Mouse (Mus musculus): ENCODE measurements around the gene Ifit2.
"Not testable (repeated sequence)": the region's sequence is repeated elsewhere in the genome, so short reads cannot be mapped to it uniquely, and the experiment has no call there.

Ifit2 gene

DNA sequence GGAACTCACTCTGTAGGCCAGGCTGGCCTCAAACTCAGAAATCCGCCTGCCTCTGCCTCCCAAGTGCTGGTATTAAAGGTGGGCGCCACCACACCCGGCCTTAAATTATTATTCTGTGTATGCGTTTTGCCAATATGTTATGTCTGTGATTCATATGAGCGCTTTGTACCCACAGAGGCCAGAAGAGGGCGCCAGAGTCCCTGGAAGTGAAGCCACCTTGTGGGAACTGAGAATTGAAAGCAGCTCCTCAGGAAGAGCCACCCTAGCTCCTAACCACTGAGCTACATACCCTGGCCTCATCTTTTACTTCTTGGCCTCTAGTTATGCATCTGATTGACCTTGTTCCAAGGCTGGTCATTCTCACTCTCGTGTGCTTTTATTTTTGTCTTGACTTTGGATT, 2.5 kb upstream of the Ifit2 start:
- DNase-seq (ENCODE audit: low spot score) = peak; percentile 36

DNA sequence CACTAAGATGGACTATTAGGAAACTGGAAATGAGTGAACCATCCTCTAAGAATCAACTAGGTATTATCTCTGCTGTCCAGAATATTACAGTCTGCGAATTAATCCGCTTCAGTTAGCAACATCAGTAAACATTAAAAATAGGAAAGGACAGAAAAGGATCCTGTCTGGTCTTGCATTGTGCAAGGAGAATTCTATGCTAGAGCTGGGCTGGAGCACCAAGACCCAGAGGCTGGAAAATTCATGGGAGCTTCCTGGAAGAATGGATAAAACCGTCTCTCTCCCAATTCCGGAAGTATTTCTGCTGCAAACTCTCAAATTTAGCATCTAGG, 325 bp upstream of the Ifit2 start:
- DNase-seq (ENCODE audit: low spot score) = no peak

DNA sequence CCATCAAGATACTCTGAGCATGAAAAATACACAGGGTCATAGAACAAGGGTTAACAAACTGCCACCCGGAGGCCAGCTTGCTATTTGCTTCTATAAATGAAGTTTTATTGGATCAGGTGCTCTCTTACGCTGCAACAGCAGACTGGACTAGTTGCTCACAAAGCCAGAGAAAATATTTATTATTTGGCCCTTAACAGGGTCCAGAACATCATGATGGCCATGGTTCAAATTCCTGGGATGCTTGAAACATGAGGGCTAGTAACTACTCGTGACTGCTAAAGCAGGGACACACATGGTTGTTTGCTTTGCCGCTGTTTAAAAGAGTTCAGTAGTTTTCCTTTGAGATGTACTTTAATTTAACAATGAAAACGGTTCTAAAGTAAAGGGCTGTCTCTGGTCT, 1.5 kb downstream of the Ifit2 start:
- no peak for DNase-seq (ENCODE audit: low spot score)

DNA sequence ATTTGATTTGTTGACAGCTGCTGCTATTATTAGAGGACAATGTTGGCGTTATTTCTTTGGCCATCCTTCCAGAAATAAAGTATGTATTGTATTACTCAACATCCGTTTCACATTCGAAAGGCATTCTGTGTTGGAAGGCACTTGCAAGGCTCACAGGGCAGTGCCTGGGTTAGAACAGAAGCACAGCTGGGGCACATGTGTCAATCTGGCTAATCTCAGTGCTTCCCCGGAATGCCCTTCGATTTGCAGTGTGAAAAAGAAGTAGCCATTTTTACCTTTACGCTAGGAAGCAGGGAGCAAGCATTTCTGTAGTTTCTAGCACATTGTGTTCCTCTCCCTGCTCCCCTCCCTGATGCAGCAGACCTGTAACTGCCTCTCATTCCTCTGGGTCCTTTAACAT, 2.5 kb downstream of the Ifit2 start:
- DNase-seq (ENCODE audit: low spot score) = no peak

DNA sequence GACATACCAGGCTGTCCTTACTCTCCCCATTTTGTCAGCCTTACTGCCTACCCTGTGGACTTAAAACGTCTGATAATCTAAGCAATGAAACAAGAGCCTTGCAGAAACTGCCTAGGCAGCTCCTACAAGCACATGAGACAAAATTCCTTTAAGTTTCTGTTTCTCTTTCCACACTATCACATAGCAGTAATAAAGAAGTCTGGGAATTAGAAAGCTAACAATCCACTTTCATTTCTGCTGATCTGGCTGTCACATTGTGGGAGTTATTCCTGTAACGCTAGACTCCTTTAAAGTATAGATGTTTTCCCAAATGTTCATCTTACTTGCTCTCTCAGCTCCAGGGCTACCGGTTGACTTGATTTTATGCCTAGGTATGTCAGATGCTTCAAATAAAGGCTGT, 3.0 kb downstream of the Ifit2 start:
- DNase-seq (ENCODE audit: low spot score) = no peak

DNA sequence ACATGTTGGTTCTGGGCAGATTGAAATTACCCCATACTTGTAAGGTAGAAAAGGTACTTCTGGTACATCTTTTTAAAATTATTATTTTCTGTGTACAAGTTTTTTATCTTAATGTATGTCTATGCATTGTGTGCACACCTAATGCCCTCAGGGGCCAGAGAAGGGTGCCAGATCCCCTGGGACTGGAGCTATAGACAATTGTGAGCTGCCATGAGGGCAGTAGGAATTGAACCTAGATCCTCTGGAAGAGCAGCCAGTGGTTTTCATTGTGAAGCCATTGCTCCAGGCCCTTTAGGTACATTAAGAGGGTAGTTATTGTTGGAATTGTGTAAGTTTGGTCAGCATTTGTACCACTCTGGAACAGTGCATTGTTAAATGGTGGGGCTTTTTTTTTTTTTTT, 3.6 kb downstream of the Ifit2 start:
- no peak for DNase-seq (ENCODE audit: low spot score)

DNA sequence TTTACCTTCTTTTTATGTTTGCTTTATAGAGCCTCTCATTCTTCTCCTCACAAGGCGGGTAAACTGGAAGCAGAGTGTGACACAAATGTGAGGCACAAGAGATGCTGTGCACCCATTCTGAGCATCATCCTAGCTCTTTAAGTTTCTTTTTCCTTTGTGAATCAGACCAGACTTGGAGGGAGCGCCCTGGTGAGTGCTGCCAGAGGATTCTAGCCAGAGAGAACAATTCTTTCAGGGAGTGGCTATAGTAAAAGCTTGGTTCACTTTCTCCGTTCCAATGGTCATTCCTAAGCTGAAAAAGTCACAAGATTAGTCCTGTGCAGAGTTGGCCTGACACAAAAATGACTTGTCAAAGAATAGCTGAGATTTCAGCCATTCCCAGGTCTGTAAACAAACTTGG, 6.1 kb downstream of the Ifit2 start:
- no peak for DNase-seq (ENCODE audit: low spot score)

DNA sequence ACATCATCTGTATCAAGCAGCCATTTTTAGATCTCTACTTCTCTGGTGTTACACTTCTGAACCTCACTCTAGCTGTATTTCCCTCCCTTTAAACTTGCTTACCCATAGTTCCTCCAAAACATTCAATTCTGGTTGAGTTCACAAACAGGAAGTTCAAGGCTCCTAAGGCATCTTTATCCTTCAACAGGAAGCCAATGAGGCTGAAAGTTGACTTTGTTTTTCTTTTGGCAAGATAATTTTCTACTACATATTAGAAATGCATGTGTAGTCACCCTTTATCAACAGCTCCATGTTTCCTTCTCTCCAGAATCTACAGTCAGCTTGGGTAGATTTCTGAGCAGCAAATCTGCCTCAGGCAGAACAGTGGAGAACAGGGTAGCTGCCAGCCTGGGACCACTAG, 12.1 kb downstream of the Ifit2 start:
- no peak for DNase-seq (ENCODE audit: low spot score)

DNA sequence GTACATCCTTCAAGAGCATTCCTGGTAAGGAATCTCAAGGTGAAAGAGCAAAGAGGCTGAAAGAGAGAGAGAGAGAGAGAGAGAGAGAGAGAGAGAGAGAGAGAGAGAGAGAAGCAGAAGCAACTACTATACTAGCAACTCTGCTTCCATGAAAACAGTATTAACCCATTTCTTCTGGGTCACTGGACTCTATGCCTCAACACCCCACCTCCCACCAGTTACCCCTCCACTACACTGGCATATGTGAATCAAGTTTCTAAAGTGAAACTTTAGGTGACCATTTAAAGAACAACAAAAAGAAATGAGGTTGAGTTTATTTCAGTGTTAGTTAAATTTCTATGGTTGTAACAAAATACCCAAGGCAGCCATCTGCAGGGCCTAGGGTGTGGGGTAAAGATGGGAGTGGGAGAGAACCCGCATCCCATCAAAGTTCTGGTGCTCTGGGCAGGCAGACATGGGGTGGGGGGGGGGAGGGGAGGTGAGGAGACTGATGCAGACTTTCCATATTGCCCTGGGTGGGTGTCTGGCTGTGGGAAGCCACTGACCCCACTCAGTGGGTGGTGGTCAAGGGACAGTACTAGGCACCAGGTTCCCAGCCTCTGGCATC, 15.8 kb downstream of the Ifit2 start:
- DNase-seq (ENCODE audit: low spot score) = no peak

DNA sequence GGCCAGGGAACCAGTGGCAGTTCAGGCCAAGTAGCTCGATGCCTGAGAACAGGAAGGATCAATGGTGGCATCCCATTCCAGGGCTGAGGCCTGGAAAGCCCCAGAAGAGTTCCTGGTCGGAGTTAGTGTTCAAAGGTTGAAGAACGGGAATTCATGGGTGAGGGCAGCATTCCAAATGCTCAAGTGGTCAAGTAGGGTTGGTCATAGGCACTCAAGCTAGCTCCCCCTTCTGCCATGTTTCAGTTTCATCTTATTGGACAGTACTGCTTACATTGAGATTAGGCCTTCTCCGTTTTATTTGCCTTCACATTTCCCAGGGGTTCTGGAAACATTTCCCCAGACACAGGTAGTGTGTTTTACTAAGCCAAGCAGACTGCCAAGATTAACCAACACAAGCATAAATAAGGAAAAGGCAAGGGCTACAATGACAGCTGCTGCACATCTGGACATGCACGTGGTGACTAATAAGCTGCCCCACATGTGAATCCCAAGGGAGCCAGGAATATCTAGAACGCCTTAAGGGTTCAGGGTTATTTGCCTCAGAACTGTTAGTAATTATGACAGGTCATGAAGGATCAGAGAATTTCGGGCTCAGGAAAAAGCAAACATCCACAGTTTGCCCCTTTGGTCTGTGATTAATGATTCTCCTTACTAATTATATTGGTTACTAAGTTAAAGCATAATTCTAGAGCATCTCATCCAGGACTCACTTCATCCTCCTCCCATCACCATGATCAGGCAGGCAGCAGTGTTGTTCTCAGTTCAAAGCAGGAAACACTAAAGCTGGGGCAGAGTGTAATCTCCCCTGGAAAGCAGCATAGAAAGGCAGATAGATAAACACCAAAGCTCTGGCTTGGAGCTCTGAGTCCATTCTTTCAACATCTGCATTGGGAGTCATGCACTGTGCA, 18.7 kb downstream of the Ifit2 start:
- no peak for DNase-seq (ENCODE audit: low spot score)

DNA sequence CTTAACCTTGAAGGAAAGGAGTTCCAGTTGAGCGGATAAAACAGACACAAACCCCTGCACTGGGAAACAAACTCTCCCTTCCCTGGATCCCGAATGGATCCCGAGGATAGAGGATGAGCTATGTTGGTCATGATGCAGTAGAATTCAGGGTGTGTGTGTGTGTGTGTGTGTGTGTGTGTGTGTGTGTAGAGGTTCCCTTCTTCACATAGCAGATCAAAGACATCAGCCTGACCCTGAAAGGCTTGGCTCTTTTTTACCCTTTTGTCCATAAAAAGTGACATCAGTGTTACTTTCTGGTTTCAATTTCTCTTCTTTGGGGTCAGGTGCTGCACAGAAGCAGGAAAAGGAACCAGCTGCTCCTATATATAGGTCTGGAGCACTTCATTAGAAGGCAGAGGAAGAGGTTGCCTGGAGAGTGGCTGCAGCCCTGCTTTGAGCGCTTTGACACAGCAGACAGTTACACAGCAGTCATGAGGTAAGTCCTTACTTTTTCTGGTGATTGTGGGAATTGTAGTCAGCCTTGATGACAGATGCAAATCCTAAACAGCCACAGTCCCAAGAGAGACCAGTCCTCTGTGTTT, 19.5 kb downstream of the Ifit2 start:
- DNase-seq (ENCODE audit: low spot score) = no peak

DNA sequence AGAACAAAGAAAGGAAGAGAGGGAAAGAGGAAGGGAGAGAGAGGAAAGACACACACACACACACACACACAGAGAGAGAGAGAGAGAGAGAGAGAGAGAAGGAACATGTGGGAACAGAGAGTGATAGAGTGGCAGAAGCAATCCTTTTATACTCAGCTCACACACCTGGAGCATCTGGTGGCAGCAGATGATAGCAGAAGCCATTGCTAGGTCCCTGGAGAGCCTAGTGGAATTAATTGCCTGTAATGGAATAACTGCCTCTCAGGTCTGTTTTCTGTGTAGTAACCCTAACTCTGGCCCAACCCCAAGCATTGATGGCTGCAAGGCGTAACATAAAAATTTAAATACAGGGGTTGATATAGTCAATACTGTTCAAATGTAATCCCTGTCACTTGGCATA, 20.6 kb downstream of the Ifit2 start:
- no peak for DNase-seq (ENCODE audit: low spot score)

DNA sequence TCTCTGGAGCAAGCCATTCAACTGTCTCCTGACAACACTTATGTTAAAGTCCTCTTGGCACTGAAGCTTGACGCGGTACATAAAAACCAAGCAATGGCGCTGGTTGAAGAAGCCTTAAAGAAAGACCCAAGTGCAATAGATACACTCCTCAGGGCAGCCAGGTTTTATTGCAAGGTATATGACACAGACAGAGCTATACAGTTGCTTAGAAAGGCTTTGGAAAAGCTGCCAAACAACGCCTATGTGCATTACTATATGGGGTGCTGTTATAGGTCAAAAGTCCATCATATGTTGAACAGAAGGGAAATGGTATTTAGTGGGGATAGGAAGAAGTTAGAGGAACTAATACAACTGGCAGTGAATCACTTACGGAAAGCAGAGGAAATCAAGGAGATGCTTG, 23.2 kb downstream of the Ifit2 start:
- DNase-seq (ENCODE audit: low spot score) = no peak

DNA sequence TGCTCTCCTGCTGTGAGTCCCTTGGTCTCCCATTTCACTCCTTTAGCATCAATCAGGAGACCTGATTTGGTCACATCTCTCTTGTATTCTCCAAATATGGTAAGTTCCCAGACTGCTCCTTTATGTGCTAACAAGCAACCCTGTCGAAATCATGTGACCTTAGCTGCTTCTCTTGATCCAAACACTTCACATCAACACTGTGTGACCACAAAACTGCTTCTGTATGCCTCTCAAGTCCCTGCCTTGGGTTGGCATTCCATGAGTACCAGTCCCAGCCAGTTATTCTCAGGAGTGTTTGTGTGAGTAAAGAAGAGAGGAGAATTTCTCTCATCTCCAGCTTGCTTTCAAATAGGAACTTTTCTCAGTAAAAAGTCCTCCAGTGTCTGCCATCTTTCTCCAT, 26.6 kb downstream of the Ifit2 start:
- no peak for DNase-seq (ENCODE audit: low spot score)

DNA sequence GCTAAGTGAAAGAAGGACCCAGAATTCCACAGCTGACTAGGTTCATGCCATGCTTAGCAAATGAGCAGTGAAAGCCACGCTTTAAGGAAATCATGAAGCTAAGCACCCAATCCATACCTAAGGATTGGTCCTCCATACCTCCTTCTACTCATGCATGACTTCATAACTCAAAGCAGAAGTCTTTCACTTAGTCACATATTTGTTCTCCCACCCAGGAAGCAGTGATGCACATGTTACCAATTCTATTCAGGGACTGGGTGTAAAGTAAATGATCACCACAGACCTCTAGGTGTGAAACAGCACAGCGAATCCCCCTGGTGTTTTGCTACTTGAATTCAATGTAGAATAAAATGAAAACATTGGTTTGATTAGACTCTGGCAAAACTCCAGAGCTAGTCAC, 32.2 kb downstream of the Ifit2 start:
- not testable (repeated sequence) for DNase-seq (ENCODE audit: low spot score)

DNA sequence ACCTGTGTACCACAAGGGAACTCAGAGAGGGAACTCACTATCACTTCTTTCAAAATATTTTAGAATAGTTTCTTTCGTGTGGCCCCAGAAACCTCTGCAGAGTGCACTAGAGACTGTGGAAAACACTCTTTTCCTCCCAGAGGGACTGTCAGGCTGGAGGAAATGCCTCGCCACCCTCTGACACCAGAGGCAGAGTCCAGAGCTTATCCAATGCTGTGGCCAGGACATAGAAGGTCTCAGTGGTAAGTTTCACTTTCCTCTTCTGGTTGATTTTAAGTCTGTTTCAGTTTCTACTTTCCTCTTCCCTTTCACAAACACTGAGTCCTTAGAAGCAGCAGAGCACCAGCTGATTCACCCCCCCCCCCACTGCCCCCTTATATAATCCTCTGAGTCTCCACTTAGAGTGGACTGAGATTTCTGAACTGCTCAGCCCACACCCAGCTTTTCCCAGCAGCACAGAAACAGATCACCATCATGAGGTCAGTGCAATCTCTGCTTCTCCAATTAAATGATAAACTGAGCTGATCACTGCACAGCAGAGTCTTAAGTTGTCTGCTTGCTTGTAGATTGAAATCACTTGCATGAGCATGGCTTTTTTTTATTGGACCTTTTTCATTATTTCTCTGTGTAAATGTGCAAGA, 32.8 kb downstream of the Ifit2 start, which contains the start of gene Ifit3:
TSS of gene Ifit3 (plus strand) at position 406 of the 641 bp plus-strand sequence.
- DNase-seq (ENCODE audit: low spot score) = not testable (repeated sequence)

DNA sequence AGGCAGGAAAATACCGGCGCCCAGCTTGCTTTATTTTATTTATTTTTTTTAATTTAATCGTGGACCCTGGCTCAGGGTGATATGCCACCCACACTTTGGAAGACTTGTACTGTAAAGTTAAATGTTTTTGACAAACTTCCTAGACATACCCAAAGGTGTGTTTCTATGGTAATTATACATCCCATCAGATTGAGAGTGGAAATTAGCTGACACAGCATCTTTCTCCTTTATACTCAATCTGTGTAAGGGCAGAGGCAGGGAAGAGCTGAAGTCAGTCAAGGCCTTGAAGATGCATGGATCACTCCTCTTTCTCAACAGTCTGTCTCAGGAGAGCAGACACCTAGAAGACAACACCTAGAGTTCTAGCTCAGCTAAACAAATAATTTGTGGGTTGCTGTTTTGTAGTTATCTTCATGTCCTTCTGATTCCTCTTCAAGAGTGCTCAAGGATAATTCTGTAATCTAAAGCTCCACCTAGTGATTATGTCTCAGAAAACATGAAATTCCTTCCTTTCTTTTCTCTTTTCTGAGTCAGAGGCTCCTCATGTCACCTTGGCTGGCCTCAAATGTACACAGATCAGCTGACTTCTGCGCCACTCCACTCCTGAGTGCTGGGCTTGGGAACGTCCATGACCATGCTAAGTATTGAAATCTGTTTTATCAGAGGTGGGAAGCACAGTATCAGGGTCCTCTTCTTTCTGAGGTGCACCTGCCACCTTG, 35.4 kb downstream of the Ifit2 start:
- DNase-seq (ENCODE audit: low spot score) = not testable (repeated sequence)

DNA sequence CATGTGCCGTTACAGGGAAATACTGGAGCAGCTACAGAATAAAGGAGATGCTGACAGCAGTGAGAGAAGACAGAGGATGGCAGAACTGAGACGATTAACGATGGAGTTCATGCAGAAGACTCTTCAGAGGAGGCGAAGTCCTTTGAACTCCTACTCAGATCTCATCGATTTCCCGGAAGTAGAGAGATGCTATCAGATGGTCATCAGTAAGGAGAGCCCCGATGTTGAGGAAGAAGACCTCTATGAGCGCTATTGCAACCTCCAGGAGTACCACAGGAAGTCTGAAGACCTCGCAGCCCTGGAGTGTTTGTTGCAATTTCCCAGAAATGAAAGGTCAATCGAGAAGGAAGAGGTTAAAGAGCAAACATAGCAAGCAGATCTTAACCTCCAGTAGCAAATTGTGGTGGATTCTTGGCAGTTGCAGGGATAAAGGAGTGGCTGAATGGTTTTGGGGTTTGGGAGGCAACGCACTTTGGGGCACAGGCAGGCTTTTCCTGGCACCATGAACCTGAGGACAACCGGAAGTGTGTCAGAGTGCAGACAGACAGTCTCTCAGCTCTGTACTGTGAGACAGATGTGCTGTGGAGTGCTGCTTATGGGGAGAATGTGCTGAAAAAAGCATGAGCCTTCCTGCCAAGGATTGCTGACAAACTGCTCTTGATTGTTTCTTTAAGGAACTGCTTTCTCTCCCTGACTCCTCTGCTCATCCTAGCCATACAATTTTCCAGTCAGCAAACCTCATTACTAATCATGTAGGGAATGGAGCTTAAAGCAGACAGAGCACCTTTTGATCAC, 37.6 kb downstream of the Ifit2 start:
- not testable (repeated sequence) for DNase-seq (ENCODE audit: low spot score)

DNA sequence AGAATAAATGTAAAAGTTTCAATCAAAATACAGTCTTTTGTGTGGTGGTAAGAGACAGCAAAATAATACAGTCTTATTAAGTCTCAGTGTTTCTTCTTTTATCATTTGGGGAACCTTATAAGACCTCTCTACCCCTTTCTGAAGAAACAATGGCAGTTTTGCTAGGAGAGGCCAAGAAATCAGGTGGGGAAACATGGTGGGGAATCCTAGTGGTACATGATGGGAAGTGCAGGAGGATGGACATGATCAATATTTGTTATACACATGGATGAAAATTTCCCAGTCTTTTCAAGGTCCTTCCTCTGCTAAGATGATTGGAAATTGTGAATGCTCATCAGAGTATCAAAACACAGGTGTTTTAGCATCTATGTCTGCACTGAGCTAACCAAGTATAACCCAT, 38.5 kb downstream of the Ifit2 start:
- no peak for DNase-seq (ENCODE audit: low spot score)

DNA sequence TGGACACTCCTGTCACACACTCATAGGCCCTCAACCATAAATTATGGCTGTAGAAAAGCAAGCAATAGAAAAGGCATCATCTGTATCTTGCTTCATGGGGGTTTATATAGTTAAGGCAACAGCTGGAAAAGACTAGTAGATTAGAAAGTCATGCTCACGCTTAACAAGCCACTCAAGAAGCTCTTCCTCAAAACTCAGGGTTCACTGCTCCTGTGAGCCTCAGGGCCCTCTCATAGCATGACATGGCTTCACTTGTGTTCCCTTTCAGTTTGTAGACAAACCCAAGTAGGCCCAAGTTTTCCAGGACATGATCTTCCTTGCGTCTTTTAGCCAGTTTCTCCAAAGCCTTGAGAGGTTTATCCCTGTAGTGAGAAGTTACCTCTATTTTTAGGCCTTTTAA, 43.0 kb downstream of the Ifit2 start:
- DNase-seq (ENCODE audit: low spot score) = no peak

DNA sequence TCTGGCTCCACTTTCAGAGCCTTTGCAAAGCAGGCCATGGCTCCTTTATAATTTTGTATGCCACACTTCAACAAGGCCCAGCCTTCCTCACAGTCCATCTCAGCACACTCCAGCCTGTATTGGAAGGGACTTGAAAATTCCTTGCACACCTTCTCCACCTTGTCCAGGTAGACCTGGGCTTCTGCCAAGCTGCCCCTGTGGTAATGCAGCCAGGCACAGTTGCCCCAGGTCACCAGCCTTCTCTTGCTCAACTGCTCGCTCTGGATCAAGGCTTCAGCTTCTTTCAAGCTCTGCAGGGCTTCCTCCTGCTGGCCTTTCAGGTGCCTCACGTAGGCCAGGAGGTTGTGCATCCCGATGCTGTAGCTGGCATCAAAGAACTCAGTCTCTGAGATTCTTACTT, 44.0 kb downstream of the Ifit2 start:
- not testable (repeated sequence) for DNase-seq (ENCODE audit: low spot score)
